Mouse (Mus musculus): ENCODE data around the gene Pou5f1. TPM values are rescaled to one million over a fixed set of nuclear protein-coding genes. Genes with fewer than 3 reads are reported as not detected.

Pou5f1 gene
- not detected in 2 replicates for polyA plus RNA-seq (2012; rRNA removed; ENCODE audit: low replicate concordance)

GRCm38 (mm10) chr17:35505776-35506175 is at the start of gene Pou5f1:
Gene Pou5f1, plus strand, starts transcription at chr17:35506018.

GRCm38 (mm10) chr17:35469842-35470751 is 35.7 kb upstream of the Pou5f1 start, which contains the start of gene H2-Q10:
Gene H2-Q10, plus strand, starts transcription at chr17:35470089.

GRCm38 (mm10) chr17:35516652-35517500 is 11.1 kb downstream of the Pou5f1 start, which contains the start of the genes Tcf19 and Cchcr1:
Gene Tcf19, minus strand, starts transcription at chr17:35516824.
Gene Cchcr1, plus strand, starts transcription at chr17:35517100.

GRCm38 (mm10) chr17:35532901-35533300 is 27.1 kb downstream of the Pou5f1 start, which contains the start of gene Psors1c2:
Gene Psors1c2, plus strand, starts transcription at chr17:35533201.

GRCm38 (mm10) chr17:35551881-35552414 is 46.1 kb downstream of the Pou5f1 start, which contains the start of gene Cdsn:
Gene Cdsn, plus strand, starts transcription at chr17:35552128.

Other genes with a start within 250 kb of the Pou5f1 start
- gene H2-D1, start 243.3 kb upstream of the Pou5f1 start, polyA plus RNA-seq (2012; rRNA removed; ENCODE audit: low replicate concordance) = 1,785 and 2,234 TPM in 2 replicates
- 0.06 and 0.08 TPM in 2 replicates for gene H2-Q1, start 185.6 kb upstream of the Pou5f1 start, polyA plus RNA-seq (2012; rRNA removed; ENCODE audit: low replicate concordance)
- gene H2-Q2, start 163.8 kb upstream of the Pou5f1 start, polyA plus RNA-seq (2012; rRNA removed; ENCODE audit: low replicate concordance) = 2.9 and 3.9 TPM in 2 replicates
- 138 and 275 TPM in 2 replicates for gene H2-Q4, start 126.4 kb upstream of the Pou5f1 start, polyA plus RNA-seq (2012; rRNA removed; ENCODE audit: low replicate concordance)
- 123 and 169 TPM in 2 replicates for gene H2-Q6, start 81.2 kb upstream of the Pou5f1 start, polyA plus RNA-seq (2012; rRNA removed; ENCODE audit: low replicate concordance)
- gene H2-Q7, start 66.9 kb upstream of the Pou5f1 start, polyA plus RNA-seq (2012; rRNA removed; ENCODE audit: low replicate concordance) = 529 and 618 TPM in 2 replicates
- gene H2-Q10, start 35.9 kb upstream of the Pou5f1 start, polyA plus RNA-seq (2012; rRNA removed; ENCODE audit: low replicate concordance) = 195 and 217 TPM in 2 replicates
- gene Tcf19, start 10.8 kb downstream of the Pou5f1 start, polyA plus RNA-seq (2012; rRNA removed; ENCODE audit: low replicate concordance) = 9.0 and 13.1 TPM in 2 replicates
- 5.8 and 6.5 TPM in 2 replicates for gene Cchcr1, start 11.1 kb downstream of the Pou5f1 start, polyA plus RNA-seq (2012; rRNA removed; ENCODE audit: low replicate concordance)
- gene Psors1c2, start 27.2 kb downstream of the Pou5f1 start, polyA plus RNA-seq (2012; rRNA removed; ENCODE audit: low replicate concordance) = 0.79 TPM in 1 of 2 replicates, not detected in the other
- 63.9 and 77.7 TPM in 2 replicates for gene Cdsn, start 46.1 kb downstream of the Pou5f1 start, polyA plus RNA-seq (2012; rRNA removed; ENCODE audit: low replicate concordance)
- not detected in 2 replicates for gene 2300002M23Rik, start 61.4 kb downstream of the Pou5f1 start, polyA plus RNA-seq (2012; rRNA removed; ENCODE audit: low replicate concordance)
- gene Sfta2, start 95.5 kb downstream of the Pou5f1 start, polyA plus RNA-seq (2012; rRNA removed; ENCODE audit: low replicate concordance) = not detected in 2 replicates
- gene Gm9573, start 120.6 kb downstream of the Pou5f1 start, polyA plus RNA-seq (2012; rRNA removed; ENCODE audit: low replicate concordance) = not detected in 2 replicates
- gene Mucl3, start 137.7 kb downstream of the Pou5f1 start, polyA plus RNA-seq (2012; rRNA removed; ENCODE audit: low replicate concordance) = not detected in 2 replicates
- 29.6 and 63.8 TPM in 2 replicates for gene Vars2, start 161.6 kb downstream of the Pou5f1 start, polyA plus RNA-seq (2012; rRNA removed; ENCODE audit: low replicate concordance)
- 29.5 and 31.8 TPM in 2 replicates for gene Gtf2h4, start 167.7 kb downstream of the Pou5f1 start, polyA plus RNA-seq (2012; rRNA removed; ENCODE audit: low replicate concordance)
- gene Ddr1, start 198.6 kb downstream of the Pou5f1 start, polyA plus RNA-seq (2012; rRNA removed; ENCODE audit: low replicate concordance) = 39.2 and 64.6 TPM in 2 replicates